Mouse (Mus musculus) gastrocnemius, postnatal 4 days (tissue): ENCODE measurements around the gene Uhrf1bp1. TPM values are rescaled to one million over a fixed set of nuclear protein-coding genes. Genes with fewer than 3 reads are reported as not detected.
"Not testable (repeated sequence)": the region's sequence is repeated elsewhere in the genome, so short reads cannot be mapped to it uniquely, and the experiment has no call there.

Experiments
- DNase-seq, 2 experiments: peaks; one replicate each; pipeline ENCODE4 v3.0.0; 2021 to 2022; ENCODE audit warnings: low spot score in 2 of 2, mixed read lengths in 2 of 2
- total RNA-seq, 2 experiments: library from RNA; stranded (reverse); gene quantifications; 2 replicates each; pipeline ENCODE4 v1.2.3; 2021

The Uhrf1bp1 gene
- total RNA-seq, 2 experiments from 2014 or later = 19.3 to 19.5 TPM

GRCm38 (mm10) chr17:27837850-27838249 lies 18.4 kb upstream of the Uhrf1bp1 start, which contains the start of gene Snrpc:
Gene Snrpc (plus strand): TSS chr17:27838150.
- not testable (repeated sequence) for DNase-seq

GRCm38 (mm10) chr17:27839469-27840252 lies 16.6 kb upstream of the Uhrf1bp1 start:
- DNase-seq = peak; percentile 84 to 94

GRCm38 (mm10) chr17:27848351-27848750 lies 7.9 kb upstream of the Uhrf1bp1 start:
- DNase-seq = no peak

GRCm38 (mm10) chr17:27851076-27851475 lies 5.2 kb upstream of the Uhrf1bp1 start:
- no peak for DNase-seq

GRCm38 (mm10) chr17:27856798-27857648 lies 782 bp downstream of the Uhrf1bp1 start:
- DNase-seq = peak; percentile 36 to 62

GRCm38 (mm10) chr17:27857649-27858475 lies 1.6 kb downstream of the Uhrf1bp1 start:
- no peak for DNase-seq

- no peak for DNase-seq
Measured at GRCm38 (mm10) chr17:27859131-27859530, 2.9 kb downstream of the Uhrf1bp1 start.

GRCm38 (mm10) chr17:27865461-27865860 lies 9.2 kb downstream of the Uhrf1bp1 start:
- DNase-seq = no peak

- DNase-seq = no peak
Measured at GRCm38 (mm10) chr17:27866737-27867136, 10.5 kb downstream of the Uhrf1bp1 start.

GRCm38 (mm10) chr17:27871851-27872250 lies 15.6 kb downstream of the Uhrf1bp1 start:
- DNase-seq = no peak

- DNase-seq = no peak
Measured at GRCm38 (mm10) chr17:27873583-27873982, 17.3 kb downstream of the Uhrf1bp1 start.

GRCm38 (mm10) chr17:27874510-27874909 lies 18.3 kb downstream of the Uhrf1bp1 start:
- no peak for DNase-seq

- DNase-seq = no peak
Measured at GRCm38 (mm10) chr17:27881518-27881917, 25.3 kb downstream of the Uhrf1bp1 start.

- DNase-seq = no peak
Measured at GRCm38 (mm10) chr17:27883129-27883528, 26.9 kb downstream of the Uhrf1bp1 start.

GRCm38 (mm10) chr17:27883994-27884393 lies 27.8 kb downstream of the Uhrf1bp1 start:
- no peak for DNase-seq

GRCm38 (mm10) chr17:27886499-27887210 lies 30.4 kb downstream of the Uhrf1bp1 start:
- no peak for DNase-seq

- peak; percentile 92 for DNase-seq
Measured at GRCm38 (mm10) chr17:27907512-27908205, 51.4 kb downstream of the Uhrf1bp1 start.

GRCm38 (mm10) chr17:27908206-27908887 lies 52.1 kb downstream of the Uhrf1bp1 start:
- no peak for DNase-seq
